Mouse (Mus musculus): Measurements from ENCODE around the gene Mb.
A peak's percentile ranks its signal among the peaks of the same experiment; 100 is the strongest.

DNA sequence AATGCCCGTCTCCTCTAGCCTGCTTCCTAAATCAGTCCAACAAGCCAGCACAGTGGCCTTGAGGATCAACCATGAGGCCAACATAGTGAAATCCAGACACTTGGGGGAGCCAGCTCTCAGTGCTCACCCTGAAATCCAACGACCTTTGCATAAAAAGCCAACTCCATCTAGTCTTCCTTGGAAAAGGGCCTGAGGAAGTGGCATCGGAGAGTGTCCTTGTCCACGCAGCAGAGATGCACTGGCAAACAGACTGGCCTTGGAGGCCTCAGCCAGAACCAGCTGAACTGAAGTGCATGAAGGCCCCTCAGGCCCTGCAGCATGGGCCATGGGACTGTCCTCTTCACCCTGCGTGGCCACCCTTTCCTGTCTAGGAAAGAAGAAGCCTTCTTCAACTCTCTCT, 31.0 kb upstream of the Mb start:
- TF ChIP-seq EP300 (IDR thresholded peaks at IDR 0.05) (no peak), CTCF (IDR thresholded peaks at IDR 0.05) (peak; percentile 12; the same call in 1 of the 2 replicates)

All from lung, postnatal 0 days (tissue).